Mouse (Mus musculus) limb, embryonic 12.5 days (tissue): ENCODE measurements around the gene Pgpep1. TPM values are rescaled to one million over a fixed set of nuclear protein-coding genes. Genes with fewer than 3 reads are reported as not detected.
A peak's percentile ranks its signal among the peaks of the same experiment; 100 is the strongest.

Source experiments
- ATAC-seq: fragments of 200-750 bp; cut with Nextera tagmentation; 2 replicates; pipeline ENCODE4 v1.8.0; 2017; ENCODE audit warnings: low read depth, moderate TSS enrichment; ENCODE audit not compliant: insufficient number of reproducible peaks, insufficient read depth, low FRiP score, low TSS enrichment
- H3K27ac ChIP-seq: fragments of 300-500 bp; sonication (generic); 2 replicates; pipeline ENCODE4 v1.5.1; 2016; ENCODE audit warnings: mild to moderate bottlenecking, moderate library complexity
- H3K27me3 ChIP-seq: fragments of 300-500 bp; sonication (generic); 2 replicates; pipeline ENCODE4 v1.6.1; 2016; ENCODE audit warnings: mild to moderate bottlenecking, moderate library complexity
- H3K36me3 ChIP-seq: fragments of 300-500 bp; sonication (generic); 2 replicates; pipeline ENCODE4 v1.6.1; 2016; ENCODE audit warnings: mild to moderate bottlenecking, moderate library complexity
- H3K4me1 ChIP-seq: fragments of 300-500 bp; sonication (generic); replicated peaks from 2 replicates; pipeline ENCODE4 v1.6.1; 2016
- H3K4me2 ChIP-seq: fragments of 300-500 bp; sonication (generic); 2 replicates; pipeline ENCODE4 v1.6.1; 2016; ENCODE audit warnings: mild to moderate bottlenecking, moderate library complexity
- H3K4me3 ChIP-seq: fragments of 300-500 bp; sonication (generic); replicated peaks from 2 replicates; pipeline ENCODE4 v1.5.1; 2016; ENCODE audit warnings: mild to moderate bottlenecking
- H3K9ac ChIP-seq: fragments of 300-500 bp; sonication (generic); replicated peaks from 2 replicates; pipeline ENCODE4 v1.6.1; 2016; ENCODE audit warnings: mild to moderate bottlenecking, moderate library complexity
- H3K9me3 ChIP-seq: fragments of 300-500 bp; sonication (generic); 2 replicates; pipeline ENCODE4 v1.6.1; 2016; ENCODE audit warnings: mild to moderate bottlenecking, moderate library complexity
- WGBS: fragments of 180-500 bp; shearing (Covaris S2); methylation state at CpG from one replicate; pipeline ENCODE4 v1.1.7; 2016; 5-methylcytosine and 5-hydroxymethylcytosine counted together
- polyA plus RNA-seq: library from polyadenylated mRNA; unstranded; fragments of >200 nt; fragmentation: Nextera tagmentation; extraction: Ambion mirVana; gene quantifications from 2 replicates; pipeline ENCODE4 v1.2.1, GENCODE M21; 2016

Pgpep1 gene
- 45.7 and 53.9 TPM in 2 replicates for polyA plus RNA-seq

GRCm38 (mm10) chr8:70660273-70660725, at the start of gene Pgpep1:
TSS of gene Pgpep1 (minus strand) at chr8:70660388.
- Histone ChIP-seq H3K4me3 (peak within 1 kb of the TSS; percentile 76), H3K4me1 (peaks cover 29% of the 10 kb centered on the region), H3K9me3 (no peaks in the 10 kb centered on the region), H3K4me2 (peak within 1 kb of the TSS; percentile 84), H3K9ac (peak within 1 kb of the TSS; percentile 76), H3K27ac (peak within 1 kb of the TSS; percentile 86), H3K27me3 (no peaks in the 10 kb centered on the region), H3K36me3 (peaks cover 22% of the 10 kb centered on the region)
- ATAC-seq, result no peak; the same call in 1 of the 2 replicates
- 5% methylated on average over 14 of the region's 14 CpGs for WGBS

DNA sequence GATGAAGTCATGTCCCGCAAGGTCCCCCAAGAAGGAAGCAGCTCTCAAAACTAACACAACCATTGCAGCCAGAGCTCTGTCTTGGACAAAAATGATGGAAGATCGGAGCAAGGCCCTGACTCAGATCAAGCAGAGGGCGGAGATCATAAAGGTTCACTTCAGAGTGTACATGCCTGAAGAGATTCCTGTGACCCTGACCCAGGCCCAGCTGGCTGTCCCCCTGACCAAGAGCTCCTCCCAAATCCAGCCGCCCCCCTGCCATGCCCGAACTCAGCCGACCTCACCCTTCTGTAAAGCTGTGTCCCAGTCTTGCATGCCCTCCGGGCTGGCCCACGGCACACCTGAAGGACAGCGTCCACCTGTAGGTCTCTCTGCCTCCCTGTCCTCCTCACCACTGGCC, 49.6 kb upstream of the Pgpep1 start:
- H3K27me3 ChIP-seq, result no peaks in the 10 kb centered on the region
- H3K4me2 ChIP-seq, result no peak overlapping the region
- 0 out of 2 replicates have a peak, but pooled peaks cover 4% of the 10 kb centered on the region for H3K9me3 ChIP-seq
- no peaks in the 10 kb centered on the region for H3K36me3 ChIP-seq
- H3K4me3 ChIP-seq, result no peak overlapping the region
- no peaks in the 10 kb centered on the region for H3K4me1 ChIP-seq
- no peak for ATAC-seq
- H3K9ac ChIP-seq, result no peak overlapping the region
- WGBS, result 88% methylated on average over 9 of the region's 9 CpGs
- H3K27ac ChIP-seq, result no peak overlapping the region

- no peak overlapping the region for H3K9ac ChIP-seq
- no peak overlapping the region for H3K4me2 ChIP-seq
- no peak overlapping the region for H3K4me3 ChIP-seq
- H3K9me3 ChIP-seq, result 0 out of 2 replicates have a peak, but pooled peaks cover 4% of the 10 kb centered on the region
- H3K36me3 ChIP-seq, result peaks cover 4% of the 10 kb centered on the region; the same call in 1 of the 2 replicates
- no peaks in the 10 kb centered on the region for H3K27me3 ChIP-seq
- ATAC-seq, result no peak
- no peaks in the 10 kb centered on the region for H3K4me1 ChIP-seq
- WGBS, result 89% methylated on average over 14 of the region's 14 CpGs
- no peak overlapping the region for H3K27ac ChIP-seq
These were observed 48.1 kb upstream of the Pgpep1 start for GRCm38 (mm10) chr8:70708281-70708680.

DNA sequence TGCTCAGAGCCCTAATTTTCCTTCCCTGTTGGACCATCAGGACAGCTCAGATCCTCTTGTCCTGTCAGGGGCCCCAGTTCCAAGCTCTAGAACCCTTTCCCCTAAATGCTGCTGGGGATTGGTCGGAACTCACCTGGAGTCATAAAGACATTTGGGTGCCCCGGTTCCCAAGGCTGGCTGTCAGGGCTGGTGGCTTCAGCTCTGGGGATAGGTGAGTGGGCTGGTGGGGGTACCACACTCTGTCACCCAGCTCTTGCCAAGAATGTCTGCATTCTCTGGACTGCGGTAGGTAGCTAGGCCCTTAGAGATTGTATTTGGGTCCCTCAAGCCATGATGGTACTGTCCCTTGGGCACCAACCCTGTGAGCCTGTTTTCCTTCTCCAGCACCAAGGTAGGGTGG, 43.1 kb upstream of the Pgpep1 start, which contains the start of gene Iqcn:
TSS of gene Iqcn (plus strand) at position 171 of the 400 bp plus-strand sequence.
- no peak for ATAC-seq
- Histone ChIP-seq H3K4me2 (no peak within 1 kb of the TSS), H3K27ac (no peak within 1 kb of the TSS), H3K36me3 (peaks cover 18% of the 10 kb centered on the region), H3K9me3 (0 out of 2 replicates have a peak, but pooled peaks cover 4% of the 10 kb centered on the region), H3K27me3 (no peaks in the 10 kb centered on the region), H3K4me1 (peaks cover 20% of the 10 kb centered on the region), H3K4me3 (no peak within 1 kb of the TSS), H3K9ac (no peak within 1 kb of the TSS)
- 92% methylated on average over 3 of the region's 3 CpGs for WGBS

GRCm38 (mm10) chr8:70702842-70703182, 42.6 kb upstream of the Pgpep1 start:
- Histone ChIP-seq H3K4me3 (no peak overlapping the region), H3K9ac (no peak overlapping the region), H3K4me2 (no peak overlapping the region)

DNA sequence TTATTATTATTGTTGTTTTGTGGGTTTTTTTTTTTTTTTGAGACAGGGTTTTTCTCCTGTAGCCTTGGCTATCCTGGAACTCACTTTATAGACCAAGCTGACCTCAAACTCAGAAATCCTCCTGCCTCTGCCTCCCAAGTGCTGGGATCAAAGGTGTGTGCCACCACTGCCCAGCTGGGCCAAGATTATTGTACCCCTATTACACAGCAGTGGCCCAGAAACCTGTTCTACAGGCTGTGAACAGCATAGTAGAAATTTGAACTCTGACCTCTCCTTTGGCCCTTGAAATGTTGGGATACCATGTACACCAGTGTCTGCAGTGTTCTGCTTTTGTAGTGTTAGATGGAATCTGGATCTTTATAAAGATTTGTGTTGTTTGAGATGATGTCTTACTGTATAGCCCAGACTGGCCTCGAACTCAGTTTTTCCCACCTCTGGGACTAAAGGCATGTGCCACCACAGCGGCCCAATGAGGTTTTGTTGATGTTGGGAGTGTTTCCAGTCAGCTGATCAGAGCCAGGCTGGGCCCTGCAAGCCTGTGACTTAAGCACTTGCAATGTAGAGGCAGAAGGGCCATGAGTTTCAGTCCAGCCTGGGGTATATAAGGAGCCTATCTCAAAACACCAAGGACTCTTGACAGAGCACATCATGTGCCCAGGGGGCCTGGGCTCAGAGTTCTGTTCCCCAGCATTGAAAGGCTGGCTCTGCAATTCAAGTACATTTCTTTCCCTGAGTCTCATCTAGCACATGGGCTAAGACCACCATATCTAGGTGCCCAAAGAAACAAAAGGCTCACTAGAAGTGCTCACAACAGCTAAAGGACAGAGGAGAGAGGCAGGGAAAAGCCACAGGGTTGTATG, 42.0 kb upstream of the Pgpep1 start:
- Histone ChIP-seq H3K27ac (no peak overlapping the region), H3K9ac (no peak overlapping the region)
- ATAC-seq, result no peak

More at GRCm38 (mm10) chr8:70702842-70703182, 42.6 kb upstream of the Pgpep1 start:
- no peak for ATAC-seq
- Histone ChIP-seq H3K4me1 (peaks cover 24% of the 10 kb centered on the region), H3K27me3 (no peaks in the 10 kb centered on the region), H3K36me3 (peaks cover 18% of the 10 kb centered on the region), H3K9me3 (0 out of 2 replicates have a peak, but pooled peaks cover 4% of the 10 kb centered on the region), H3K27ac (no peak overlapping the region)
- WGBS, result 83% methylated on average over 3 of the region's 3 CpGs

GRCm38 (mm10) chr8:70701048-70701981, 41.1 kb upstream of the Pgpep1 start:
- 55% methylated on average over 10 of the region's 10 CpGs for WGBS
- Histone ChIP-seq H3K9me3 (no peaks in the 10 kb centered on the region), H3K4me2 (peak overlapping the region; percentile 72), H3K4me1 (peaks cover 39% of the 10 kb centered on the region), H3K27ac (0 out of 2 replicates have a peak overlapping the region, but pooled peaks have one; percentile 99), H3K4me3 (peak overlapping the region; percentile 99), H3K9ac (peak overlapping the region; percentile 99), H3K27me3 (no peaks in the 10 kb centered on the region), H3K36me3 (peaks cover 18% of the 10 kb centered on the region)
- no peak for ATAC-seq

More for the DNA sequence above, 42.0 kb upstream of the Pgpep1 start:
- WGBS, result 91% methylated on average over 2 of the region's 2 CpGs
- Histone ChIP-seq H3K27me3 (no peaks in the 10 kb centered on the region), H3K36me3 (peaks cover 18% of the 10 kb centered on the region), H3K4me1 (peaks cover 30% of the 10 kb centered on the region), H3K4me3 (no peak overlapping the region), H3K4me2 (peak overlapping the region; percentile 72; the same call in 1 of the 2 replicates), H3K9me3 (0 out of 2 replicates have a peak, but pooled peaks cover 4% of the 10 kb centered on the region)

- H3K4me2 ChIP-seq, result peak overlapping the region; percentile 72
- peak overlapping the region; percentile 99 for H3K4me3 ChIP-seq
- peak; percentile 16; the same call in 1 of the 2 replicates for ATAC-seq
- peak overlapping the region; percentile 99 for H3K27ac ChIP-seq
- 0% methylated on average over 15 of the region's 20 CpGs for WGBS
- peaks cover 47% of the 10 kb centered on the region for H3K4me1 ChIP-seq
- no peaks in the 10 kb centered on the region for H3K27me3 ChIP-seq
- peak overlapping the region; percentile 99 for H3K9ac ChIP-seq
- peaks cover 18% of the 10 kb centered on the region for H3K36me3 ChIP-seq
- H3K9me3 ChIP-seq, result no peaks in the 10 kb centered on the region
These were observed 40.4 kb upstream of the Pgpep1 start for GRCm38 (mm10) chr8:70700555-70700922.

- Histone ChIP-seq H3K27me3 (no peaks in the 10 kb centered on the region), H3K4me3 (peak overlapping the region; percentile 99), H3K4me2 (peak overlapping the region; percentile 72), H3K36me3 (peaks cover 18% of the 10 kb centered on the region), H3K9me3 (no peaks in the 10 kb centered on the region), H3K27ac (peak overlapping the region; percentile 99), H3K4me1 (peaks cover 52% of the 10 kb centered on the region), H3K9ac (peak overlapping the region; percentile 99)
- no peak for ATAC-seq
- under 1% methylated on average over 57 of the region's 59 CpGs for WGBS
These were observed 39.8 kb upstream of the Pgpep1 start for GRCm38 (mm10) chr8:70699834-70700554.

GRCm38 (mm10) chr8:70699116-70699833, 39.1 kb upstream of the Pgpep1 start:
- Histone ChIP-seq H3K27me3 (no peaks in the 10 kb centered on the region), H3K27ac (peak overlapping the region; percentile 99), H3K4me2 (peak overlapping the region; percentile 72), H3K9ac (peak overlapping the region; percentile 99), H3K4me3 (peak overlapping the region; percentile 99), H3K36me3 (peaks cover 18% of the 10 kb centered on the region), H3K4me1 (peaks cover 57% of the 10 kb centered on the region), H3K9me3 (no peaks in the 10 kb centered on the region)
- 0 out of 2 replicates have a peak, but pooled peaks have one; percentile 0 for ATAC-seq
- under 1% methylated on average over 78 of the region's 89 CpGs for WGBS
